Mouse (Mus musculus) retina, postnatal 7 days (tissue): Measurements from ENCODE around the gene Egflam.

Experiments used
- DNase-seq: peaks from one replicate; pipeline ENCODE4 v3.0.0-alpha.2; 2012; ENCODE audit warnings: low read depth, low spot score

Egflam gene

DNA sequence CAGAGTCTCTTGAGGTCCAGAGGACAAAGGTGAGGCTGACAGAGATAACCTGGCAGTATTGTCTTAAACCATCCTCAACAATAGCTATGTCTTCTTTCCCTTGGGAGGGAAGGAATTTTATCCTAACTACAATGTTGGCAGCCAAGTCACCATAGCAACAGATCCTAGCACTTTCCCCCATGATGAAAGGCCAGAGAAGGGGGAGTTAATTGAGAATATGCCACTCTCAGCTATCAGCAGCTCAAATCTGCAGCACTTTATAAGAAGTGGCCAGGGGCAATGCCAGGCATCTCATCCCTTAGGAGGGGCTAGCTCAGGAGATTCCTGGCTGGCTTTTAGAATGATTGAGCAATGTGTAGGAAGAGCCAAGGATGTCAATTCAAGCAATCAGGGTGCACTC lies 105.3 kb downstream of the Egflam start:
- no peak for DNase-seq

DNA sequence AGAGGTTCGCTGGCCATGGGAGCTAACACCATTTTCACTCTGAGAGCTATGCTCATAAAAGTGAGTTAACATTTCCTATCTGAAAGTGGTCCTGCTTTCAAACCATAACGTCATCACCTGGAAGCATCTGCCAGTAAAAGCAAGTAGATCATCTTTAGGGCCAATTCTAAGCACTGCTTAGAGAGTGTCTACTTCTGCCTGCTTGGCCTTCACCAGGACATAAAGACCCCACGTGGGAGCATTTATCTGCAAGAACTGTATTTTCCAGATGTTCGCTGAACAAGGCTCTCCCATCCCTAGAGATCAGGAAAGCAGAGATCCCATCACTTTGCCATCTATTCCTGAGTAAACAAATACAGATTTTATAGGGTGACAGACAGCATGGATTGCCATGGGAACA lies 108.2 kb downstream of the Egflam start:
- DNase-seq, result no peak

DNA sequence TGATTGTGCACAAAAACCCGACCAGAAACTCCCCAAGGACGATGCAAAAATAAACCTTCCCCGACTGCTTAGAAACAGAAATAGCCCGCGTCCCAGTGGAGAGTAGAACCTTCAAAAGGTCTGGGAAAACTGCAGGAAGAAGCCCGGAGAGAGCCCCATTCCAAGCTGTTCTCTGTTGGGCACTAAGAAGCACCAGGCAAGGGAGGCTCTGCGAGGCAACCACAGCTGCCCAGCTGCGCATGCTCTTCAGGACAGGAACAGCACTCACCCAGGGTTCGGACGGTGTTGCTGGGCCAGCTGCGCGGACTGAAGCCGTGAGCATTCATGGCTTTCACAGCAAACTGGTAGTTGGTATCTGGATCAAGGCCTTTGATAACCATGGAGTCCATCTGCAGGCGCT lies 108.7 kb downstream of the Egflam start:
- no peak for DNase-seq

DNA sequence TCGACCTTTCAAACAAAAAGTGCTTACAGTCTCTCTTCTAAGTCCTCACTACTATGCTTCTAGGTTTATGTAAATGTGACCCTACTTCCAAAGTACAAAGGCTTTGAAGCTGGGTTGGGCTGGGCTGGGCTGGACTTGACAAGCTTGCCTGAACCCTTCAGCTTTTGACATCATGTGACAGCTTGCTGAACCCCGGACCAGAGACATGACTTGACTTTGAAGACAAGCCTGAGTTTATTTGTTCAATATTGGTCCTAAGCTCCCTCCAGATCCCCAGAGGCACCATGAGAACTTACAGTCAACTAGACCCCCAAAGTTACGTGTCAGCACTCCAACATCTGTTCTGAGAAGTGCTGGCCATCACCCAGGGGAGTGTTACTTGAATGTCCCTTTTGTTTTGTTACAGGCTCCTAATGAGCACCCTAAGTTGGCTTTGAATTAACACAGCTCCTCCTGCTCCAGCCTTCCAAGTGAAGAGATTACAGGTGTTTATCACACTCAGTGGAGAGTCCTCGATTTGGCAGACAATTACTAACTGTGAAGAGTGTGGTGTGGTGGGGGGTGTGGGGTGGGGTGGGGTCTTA lies 109.3 kb downstream of the Egflam start:
- DNase-seq, result no peak

DNA sequence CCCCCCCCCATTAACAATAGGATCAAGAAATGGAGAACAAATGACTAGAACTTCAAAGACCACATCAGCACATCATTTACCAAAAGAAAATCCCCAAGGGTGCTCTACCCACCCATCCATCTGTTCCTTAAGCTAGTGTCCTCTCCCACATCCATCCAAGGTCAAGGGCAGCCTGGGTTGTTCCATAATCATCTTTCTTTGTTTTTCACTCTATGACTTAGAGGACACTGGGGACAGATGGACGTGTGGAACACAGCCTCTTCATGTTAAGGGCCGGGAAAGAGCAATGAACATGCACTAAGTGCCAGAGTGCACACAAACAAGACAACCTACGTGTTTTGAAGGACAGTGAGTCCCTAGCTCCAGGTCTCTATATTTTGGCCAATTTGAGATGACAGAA lies 110.3 kb downstream of the Egflam start:
- no peak for DNase-seq

DNA sequence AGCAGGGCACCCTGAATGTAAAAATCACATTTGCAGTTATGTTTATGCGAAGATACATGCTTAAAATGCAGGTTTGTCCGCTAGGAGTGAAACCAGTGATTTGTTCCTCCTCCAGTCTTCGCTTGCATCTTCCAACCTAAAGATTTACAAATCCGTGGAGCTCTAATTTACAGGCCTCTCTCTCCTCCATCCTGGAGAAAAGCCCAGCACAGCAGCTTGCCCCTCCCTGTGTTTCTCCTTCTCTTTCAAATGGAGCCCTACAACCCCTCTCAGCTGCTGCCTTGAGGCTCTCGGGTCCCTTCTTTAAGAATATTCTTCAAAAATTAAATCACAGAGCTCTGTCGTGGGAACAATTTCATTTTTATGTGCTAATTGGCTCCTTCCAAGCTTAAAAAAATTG lies 116.6 kb downstream of the Egflam start:
- no peak for DNase-seq

DNA sequence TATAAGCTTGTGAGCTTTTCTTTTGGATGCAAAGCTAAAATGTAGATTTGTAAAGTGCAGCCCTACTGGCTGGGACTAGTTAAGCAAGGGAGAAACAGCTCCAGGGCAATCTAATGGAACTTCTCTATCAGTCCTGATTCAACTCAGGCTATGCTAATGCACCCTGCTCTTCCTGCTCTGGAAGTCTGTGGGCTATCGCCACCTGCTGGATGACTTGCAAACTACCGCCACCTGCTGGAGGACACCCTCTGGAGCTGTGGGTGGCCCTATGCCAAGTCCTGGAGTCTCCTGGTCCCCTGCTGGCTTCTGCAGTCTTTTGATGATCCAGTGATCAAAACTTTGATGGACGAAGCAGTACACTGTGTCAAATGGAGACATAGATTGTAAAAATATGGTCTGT lies 134.4 kb downstream of the Egflam start:
- DNase-seq, result peak; percentile 71

DNA sequence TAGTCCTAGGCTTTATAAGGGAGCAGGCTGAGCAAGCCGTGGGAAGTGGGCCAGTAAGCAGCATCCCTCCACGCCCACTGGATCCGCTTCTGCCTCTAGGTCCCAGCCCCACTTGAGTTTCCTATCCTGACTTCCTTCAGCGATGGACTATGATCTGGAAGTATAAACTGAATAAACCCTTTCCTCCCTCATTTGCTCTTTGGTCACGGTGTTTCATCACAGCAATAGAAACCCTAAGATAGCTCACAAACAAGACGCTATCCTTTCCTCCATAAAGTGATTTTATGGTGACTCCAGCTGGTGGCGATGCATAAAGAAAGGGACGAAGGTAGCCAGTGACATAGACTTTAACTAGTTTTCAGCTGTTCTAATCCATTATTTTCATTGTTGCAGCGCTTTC lies 134.9 kb downstream of the Egflam start:
- DNase-seq, result no peak

DNA sequence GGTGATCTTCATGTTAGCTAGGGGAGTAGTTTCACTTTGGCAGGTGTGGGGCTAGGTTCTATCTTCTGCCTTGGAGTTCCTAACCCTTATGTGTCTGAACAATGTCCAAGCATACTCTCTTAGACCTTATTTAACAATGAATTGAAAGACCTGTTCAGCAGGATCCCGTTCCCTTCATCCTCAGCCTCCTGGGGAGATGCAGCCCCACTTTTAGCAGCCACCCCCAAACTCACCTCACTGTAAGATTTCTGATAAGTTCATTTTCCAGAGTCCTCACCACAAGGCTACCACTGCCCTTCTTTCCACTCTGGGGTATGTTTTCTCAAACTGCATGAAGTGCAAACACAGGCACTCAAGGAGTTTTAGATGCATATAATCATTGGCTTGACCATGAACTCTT lies 136.8 kb downstream of the Egflam start:
- no peak for DNase-seq

DNA sequence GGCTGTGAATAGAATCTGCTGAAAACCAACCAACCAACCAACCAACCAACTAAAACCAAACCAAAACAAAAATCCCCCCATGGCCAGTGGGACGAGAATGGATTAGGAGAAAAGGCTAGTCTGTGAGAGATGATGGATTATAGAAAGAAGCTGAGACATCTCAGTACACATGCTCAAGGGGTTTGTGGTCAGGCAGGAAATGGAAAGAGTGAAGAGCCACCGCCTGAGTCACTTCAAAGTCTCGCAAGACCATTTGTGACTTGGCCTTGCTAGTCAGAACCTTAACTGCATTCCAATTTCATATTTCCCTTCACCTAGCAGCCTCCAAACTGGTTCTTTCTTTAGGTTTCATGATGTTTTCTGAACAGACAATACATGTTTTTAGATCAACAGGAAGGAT lies 141.6 kb downstream of the Egflam start:
- no peak for DNase-seq

DNA sequence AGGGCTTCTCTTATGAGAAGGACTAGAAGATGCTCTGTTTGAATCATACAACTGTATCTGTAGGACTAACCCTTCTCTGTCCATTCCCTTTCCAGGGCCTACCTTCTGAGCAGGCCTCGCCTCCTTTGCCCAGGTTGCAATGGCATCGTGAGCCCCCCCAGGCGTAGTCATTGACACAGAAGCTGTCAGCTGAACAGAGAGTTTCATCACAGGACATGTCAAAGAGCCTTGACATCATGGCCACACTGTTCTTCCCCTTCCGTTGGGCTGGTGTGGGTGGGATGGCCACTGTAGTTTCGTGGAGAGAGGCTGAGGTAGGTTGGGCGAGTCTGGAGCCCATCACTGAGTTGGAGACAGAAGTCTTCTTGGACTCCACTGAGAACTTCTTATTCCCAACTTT lies 144.9 kb downstream of the Egflam start:
- no peak for DNase-seq

DNA sequence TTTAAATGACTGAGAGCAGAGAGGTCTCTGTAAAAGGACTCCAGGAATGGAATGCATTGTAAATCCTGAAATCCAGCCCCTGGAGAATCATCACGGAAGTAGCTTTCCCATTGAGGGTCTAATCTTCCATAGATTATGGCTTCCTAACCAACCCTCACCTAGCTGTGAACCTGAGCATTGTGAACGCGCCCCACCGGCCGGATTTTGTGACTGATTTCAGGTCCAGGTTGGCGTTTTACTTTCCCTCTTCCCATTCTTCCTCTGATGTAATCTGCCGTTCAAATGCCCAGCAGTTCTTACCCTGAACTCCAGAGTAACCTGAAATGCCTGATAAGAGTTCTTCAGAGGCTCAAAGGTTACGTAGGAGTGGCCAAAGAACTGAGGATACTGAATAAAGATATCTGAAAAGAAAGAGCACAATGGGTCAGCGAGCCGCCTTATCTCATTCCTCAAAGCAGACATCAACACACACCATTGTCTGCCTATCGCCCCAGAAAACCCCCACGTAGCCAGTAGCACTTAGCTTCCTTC lies 146.0 kb downstream of the Egflam start:
- DNase-seq, result no peak

DNA sequence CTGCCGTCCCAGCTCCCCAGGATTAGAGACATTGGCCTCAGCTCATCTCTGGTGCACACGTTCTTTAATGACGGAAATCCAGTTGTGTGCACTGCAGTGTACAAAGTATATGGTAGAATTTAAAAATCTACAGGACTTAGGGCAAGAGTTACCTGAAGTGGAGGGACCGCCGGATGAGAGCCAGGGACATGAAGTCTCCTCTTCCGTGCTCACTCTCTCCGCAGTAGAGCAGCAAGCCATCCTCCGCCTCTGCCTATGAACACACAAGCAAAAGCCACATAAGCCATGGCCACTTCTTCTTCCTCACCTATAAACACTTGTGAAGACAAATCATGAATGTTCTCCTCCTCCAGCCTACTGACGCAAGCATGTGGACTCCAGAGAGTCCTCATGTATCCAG lies 147.2 kb downstream of the Egflam start:
- DNase-seq, result no peak

DNA sequence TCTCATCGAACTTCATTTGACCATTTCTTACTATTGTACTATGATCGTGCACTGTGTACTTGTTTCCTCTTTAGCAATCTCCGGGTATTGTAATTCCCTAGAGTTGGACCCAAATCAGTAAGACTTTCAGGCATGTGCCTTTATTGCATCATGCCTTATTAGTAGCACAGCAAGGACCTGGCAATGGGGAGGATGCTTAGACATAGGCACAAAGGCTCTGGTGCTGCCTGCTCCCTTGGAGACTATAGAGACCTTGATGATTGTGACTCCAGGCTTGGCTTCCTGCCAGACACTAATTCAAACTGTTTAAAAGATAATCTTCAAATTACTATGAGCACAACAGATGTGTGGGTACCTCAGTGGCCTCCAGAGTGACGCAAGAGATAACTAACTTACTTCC lies 149.0 kb downstream of the Egflam start:
- DNase-seq, result no peak

DNA sequence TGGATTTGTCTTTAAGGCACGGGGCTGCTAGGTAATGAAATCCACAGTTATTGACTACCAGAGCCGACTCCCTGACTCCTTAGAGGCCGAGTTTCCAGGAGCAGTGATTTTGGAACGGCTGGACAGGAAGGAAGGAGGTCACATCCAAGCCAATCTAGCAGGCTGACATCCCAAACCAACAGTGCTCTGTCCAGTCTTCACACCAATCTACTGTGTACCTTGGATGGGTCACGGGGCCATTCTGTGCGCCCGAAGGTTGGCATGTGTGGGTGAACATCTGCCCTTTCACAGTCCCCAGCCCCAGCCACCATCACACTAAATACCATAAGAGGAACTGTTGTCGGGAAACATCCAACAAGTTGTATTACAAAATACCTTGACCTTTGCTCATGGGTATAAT lies 150.9 kb downstream of the Egflam start:
- DNase-seq, result no peak

DNA sequence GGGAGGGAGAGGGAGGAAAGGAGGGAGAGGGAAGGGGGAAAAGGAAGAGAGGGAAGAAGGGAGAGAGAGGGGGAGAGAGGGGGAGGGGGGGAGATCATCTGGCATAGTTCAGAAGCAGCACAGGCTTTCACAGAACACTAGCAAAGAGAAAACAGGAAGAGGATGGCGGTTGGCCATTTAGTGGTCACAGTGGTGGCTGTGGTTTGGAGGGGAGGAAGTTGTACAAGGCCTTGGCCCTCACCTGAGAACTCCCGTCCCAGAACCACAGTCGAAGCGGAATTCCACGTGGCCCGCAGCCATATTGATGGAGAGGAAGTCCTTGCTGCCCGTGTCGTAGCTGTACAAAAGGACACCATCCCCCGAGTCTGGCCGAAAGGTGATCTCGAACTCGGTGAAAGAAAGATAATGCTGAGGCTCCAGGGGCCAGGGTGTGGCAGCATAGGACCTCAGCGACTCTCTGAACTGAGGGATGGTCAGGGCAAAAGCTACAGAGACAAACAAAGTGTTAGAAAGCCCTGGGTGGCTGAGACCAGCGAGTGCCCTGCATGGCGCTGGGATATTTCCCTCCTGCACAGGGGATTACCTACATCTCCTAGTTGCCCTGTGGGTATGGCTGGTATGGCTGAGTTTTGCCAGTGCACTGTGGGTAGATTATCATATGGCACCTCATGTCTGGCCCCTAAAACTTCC lies 155.9 kb downstream of the Egflam start:
- no peak for DNase-seq

DNA sequence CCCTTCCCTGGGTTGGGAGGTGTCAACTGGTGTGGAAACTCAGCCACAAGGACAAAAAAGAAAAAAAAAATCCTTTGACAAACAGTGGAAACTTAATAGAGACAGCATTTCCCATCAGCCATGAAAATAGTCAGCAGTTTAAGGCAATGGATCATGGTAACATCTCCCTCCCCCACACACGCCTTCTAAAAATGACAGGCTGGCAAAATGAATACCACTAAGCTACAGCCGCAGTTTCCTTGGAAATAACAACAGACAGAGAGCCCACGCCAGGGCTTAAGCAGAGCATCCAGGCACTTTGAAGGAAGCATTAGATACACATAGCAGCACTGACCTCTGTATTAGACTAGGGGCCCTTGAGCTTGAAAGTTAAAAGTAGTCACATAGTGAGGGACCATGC lies 157.2 kb downstream of the Egflam start:
- no peak for DNase-seq

DNA sequence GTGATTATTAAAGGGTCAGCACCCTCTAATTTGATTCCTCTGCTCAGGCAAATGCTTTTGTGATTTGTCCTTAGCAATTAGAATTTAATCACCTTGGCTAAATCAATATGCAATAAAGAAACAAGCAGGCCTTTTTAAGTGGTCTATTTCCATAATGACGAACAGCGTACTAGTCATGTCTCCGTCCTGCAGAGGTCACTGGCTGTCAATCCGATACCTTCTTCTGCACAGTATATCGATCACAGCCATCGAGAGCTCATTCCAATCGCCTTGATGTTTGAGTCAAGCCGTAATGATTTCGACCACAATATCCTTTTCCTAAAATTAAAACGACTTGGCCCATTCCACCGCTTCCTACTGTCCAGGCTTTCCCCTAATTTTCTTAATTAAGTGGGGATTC lies 158.3 kb downstream of the Egflam start:
- no peak for DNase-seq

DNA sequence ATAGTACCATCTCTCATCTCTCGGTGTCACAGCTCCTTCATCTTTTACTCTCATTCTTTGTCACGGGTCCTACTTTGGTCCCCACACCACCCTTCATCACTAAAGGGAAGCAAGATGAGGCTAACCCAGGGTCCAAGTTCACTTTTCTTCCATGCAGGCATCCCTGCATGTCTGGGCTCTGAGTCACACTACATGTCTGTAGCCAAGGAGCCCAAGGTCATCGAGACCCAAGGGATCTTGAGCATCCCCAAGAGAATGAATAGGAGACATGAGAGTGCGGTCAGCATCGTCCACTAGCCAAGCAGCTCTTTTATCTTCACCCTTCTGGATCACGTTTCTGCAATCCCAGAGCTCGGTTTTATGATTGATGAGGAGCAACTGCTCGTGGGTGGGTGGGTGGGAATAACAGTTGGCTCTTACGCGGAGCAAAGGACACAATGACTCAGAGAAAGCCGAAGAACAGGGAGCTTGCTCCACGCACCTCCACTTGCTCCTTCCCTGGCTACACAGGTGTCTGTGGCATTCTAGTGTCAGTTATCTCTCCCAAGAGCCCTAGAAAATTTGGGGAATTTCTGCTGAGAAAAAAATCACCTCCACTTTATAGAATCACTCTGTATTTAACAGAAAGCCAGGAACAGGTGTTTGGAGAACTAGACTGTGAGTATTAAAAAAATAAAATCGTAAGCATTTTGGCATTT lies 164.7 kb downstream of the Egflam start:
- DNase-seq, result no peak

DNA sequence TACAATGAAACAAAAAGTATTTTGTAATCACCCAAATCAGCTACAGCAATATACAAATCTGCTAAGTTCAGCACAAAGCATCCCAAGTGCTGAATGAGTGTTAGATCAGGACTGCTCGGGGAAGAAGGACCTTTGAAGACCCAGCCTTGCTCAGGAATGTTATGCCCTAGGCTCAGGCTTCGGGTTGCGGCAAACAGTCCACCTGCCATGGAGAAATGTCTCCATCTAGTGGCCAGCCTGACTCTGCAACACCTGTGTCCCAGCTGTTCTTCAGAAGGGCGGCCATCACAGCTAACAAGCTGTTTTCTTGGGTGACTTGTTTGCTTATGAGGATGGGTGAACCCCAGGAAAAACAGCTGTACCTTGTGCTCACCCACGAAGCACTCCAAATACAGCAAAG lies 172.0 kb downstream of the Egflam start:
- DNase-seq, result peak; percentile 68

DNA sequence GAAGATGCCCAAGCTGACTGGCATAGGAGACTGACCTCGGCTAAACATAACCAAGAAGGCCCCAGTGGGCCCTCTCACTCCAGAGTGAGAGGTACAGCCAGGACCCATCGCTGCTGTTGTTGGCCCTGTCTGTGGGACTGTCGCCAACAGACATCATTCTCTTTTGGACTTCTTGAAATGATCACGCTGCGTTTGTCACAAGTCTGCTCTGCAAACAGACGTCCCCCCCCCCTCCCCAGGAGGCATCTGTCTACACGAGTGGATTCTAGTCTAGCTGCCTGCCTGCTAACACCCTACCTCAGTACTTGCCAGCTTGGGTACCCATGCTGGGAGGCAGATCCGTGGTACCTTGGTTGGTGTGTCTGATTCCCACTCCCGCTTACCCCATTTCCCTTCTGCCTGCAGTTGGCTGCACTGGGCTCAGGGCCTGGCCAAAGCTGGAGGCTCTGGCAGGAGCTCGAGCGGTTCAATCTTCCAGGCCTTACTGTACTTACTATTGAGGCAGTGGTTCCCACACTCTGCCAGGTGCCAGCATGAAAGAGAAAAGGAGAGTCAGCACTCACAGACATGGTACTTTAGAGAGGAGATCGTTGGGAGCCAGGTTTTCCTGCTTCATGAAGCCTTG lies 173.9 kb downstream of the Egflam start:
- DNase-seq, result no peak

DNA sequence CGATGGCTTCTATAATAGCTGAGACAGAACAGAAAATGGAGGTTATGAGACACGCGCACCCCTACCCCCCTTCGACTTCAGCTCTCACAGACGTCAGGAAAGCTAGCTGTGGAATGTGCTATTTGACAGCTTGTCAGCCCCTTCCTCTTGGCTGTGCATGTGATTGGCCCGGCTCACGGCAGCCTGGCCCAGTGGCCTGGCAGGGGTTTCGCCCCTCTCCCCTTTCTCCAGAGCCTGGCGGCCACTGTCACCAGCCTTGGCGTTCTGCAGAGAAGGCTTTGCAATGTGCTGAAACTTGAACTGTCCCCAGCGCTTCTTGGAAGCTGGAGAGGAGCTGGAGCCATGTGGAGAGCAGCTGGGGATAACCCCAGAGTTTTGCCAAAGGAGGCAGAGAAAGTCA lies 175.4 kb downstream of the Egflam start:
- no peak for DNase-seq

DNA sequence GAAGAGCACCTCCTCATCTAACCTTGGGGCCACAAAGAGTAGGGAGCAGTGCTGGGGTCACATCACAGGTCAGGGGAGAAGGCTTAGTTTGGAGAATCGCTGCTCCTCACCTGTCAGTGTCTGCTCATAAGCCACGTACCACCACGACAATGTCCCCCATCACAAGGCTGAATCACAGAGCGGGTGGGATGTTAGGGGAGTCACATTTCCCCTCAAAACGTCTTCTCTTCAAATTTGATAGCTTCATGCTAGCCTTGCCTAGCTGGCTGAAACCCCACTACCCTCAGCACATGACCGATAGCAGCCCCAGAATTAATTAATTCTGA lies 181.0 kb downstream of the Egflam start:
- no peak for DNase-seq
